ENCODE assay signal across 12 mouse cellular contexts in genomic region chr9:92586025-92586424, GRCm38 (mm10).
"Had no signal": no experiment of that assay in that cellular context is flagged by ENCODE, and none has a peak within 500 bp of the region (broad histone marks: within the 10 kb centered on the region; RNA-seq: fewer than 3 reads in every experiment).

No protein-coding gene starts in this region.

- H3K4me1 ChIP-seq: liver, embryonic 15.5 days; midbrain, embryonic 12.5 days had no signal

- H3K9ac ChIP-seq: liver, embryonic 15.5 days; midbrain, embryonic 12.5 days had no signal

- H3K9me3 ChIP-seq: limb, embryonic 10.5 days; liver, embryonic 15.5 days; midbrain, embryonic 12.5 days had no signal

- H3K36me3 ChIP-seq: liver, embryonic 15.5 days had no signal

- DNase-seq: kidney, adult 8-10 months; kidney, postnatal 25 days; lung, adult 2 months; lung, postnatal 36 days; thymus, postnatal 4 days had no signal

- H3K27me3 ChIP-seq: liver, embryonic 15.5 days; midbrain, embryonic 12.5 days had no signal

- H3K4me2 ChIP-seq: liver, embryonic 11.5 days; liver, embryonic 15.5 days; midbrain, embryonic 12.5 days had no signal

- ATAC-seq: lung, postnatal 0 days had no signal

- H3K27ac ChIP-seq: left cerebral cortex, adult 2 months; limb, embryonic 10.5 days; liver, embryonic 15.5 days; midbrain, embryonic 12.5 days; stomach, postnatal 0 days had no signal

- H3K4me3 ChIP-seq: left cerebral cortex, adult 2 months; limb, embryonic 10.5 days; liver, embryonic 15.5 days; midbrain, embryonic 12.5 days had no signal
